Mouse (Mus musculus) skeletal muscle tissue, adult 2 months (tissue): ENCODE measurements around the gene Nap1l4.

ENCODE experiments used
- DNase-seq: peaks from one replicate; pipeline ENCODE4 v3.0.0-alpha.2; 2012; ENCODE audit warnings: low read depth, low spot score

Nap1l4 gene

GRCm38 (mm10) chr7:143519333-143519732, 29.6 kb downstream of the Nap1l4 start:
- DNase-seq: no peak

DNA sequence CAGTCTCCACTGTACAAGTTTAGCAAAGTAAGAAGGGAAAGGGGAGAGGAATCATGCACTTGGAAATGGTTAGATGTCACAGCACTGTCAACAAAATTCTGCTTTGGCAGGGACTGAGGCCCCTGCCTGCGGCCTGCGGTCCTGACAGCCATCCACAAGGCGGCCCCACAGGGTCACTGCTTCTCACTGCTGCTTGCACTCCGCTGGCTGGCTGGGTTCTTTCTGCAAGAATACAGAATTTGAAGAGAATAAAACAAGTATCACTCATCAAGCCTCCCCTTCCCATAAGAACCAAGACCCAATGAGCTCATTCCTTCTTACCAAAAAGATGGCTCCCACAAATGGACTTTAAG, 34.5 kb downstream of the Nap1l4 start:
- no peak for DNase-seq

DNA sequence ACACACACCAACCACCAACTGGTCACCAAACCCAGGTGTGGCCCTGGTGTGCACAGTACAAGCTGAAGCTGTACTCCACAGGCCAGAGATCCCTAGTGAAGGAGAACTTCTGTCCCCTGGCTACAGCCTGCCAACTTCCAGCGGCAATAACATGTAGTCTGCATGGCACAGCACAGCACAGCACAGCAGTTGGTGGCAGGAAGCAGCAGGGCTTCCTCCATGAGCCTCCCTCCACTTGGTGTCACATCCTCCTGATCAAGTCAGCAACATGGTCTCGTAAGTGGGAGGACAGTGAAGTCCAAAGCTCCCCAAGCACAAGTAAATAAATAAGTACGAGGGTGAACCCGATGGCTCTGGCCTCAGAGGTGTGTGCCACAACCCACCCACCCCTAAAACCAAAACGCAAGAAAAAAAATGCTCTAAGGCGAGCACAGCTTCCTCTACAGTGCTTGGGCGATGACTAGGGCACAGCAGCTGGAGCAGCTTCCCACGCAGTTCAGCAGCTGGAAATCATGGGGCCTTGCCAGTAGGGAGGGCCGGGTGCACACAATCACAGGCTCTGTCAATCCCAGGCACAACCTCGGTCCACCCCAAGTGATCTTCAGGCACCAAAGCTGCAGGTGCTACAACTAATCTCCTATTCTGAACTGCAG, 35.0 kb downstream of the Nap1l4 start:
- no peak for DNase-seq

DNA sequence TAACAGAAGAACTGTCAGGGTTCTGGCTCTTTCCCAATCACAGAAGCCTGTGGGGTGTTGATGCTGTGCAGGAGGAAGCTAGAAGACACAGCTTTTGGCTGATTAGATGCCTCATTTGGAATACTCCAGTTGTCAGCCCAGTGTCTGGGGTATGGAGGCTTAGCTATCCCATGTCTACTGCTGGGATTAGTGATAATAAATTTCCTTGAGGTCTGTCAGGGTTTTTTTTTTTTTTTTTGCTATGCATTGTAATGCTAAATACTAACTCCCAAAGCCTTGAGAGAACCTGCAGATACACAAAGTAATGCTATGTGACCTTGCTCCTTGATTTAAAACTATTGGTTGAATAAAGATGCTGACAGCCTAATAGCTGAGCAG, 37.6 kb downstream of the Nap1l4 start:
- DNase-seq: no peak

GRCm38 (mm10) chr7:143510593-143511334, 38.1 kb downstream of the Nap1l4 start:
- no peak for DNase-seq

DNA sequence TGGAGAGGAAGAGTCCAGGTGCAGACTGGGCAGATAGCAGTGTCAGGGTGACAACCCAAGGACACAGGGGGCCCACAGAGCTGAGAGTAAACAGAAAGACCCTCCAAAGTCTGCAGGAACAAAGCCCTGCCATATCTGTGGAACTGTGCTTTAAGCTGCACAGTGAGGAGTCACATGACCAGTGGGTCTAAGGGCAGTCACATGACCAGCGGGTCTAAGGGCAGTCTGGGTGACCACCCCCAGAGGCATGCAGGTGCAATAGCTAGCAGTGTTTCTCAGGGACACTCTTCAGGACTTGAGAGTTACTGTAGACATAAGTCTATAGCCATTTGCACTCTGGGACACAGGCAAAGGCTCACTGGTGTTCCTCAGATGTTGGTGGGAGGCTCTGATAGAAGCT, 39.3 kb downstream of the Nap1l4 start:
- no peak for DNase-seq

- peak; percentile 33 for DNase-seq
Measured at GRCm38 (mm10) chr7:143506675-143507074, 42.2 kb downstream of the Nap1l4 start.

GRCm38 (mm10) chr7:143506271-143506670, 42.6 kb downstream of the Nap1l4 start:
- DNase-seq: no peak

DNA sequence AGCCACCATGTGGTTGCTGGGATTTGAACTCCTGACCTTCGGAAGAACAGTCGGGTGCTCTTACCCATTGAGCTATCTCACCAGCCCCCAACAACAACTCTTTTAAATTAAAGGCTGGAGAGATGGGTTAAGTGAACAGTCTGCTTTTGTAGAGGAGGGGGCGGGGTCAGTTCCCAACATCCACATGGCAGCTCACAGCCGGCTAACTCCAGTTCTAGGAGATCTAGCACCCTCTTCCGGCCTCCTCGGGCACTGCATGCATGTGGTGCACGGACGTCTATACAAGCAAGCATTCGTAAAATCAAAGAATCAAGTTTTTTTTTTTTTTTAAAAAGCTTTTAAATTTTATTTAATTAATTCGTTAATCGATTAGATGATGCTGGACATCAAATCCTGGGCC, 43.1 kb downstream of the Nap1l4 start:
- peak; percentile 27 for DNase-seq

DNA sequence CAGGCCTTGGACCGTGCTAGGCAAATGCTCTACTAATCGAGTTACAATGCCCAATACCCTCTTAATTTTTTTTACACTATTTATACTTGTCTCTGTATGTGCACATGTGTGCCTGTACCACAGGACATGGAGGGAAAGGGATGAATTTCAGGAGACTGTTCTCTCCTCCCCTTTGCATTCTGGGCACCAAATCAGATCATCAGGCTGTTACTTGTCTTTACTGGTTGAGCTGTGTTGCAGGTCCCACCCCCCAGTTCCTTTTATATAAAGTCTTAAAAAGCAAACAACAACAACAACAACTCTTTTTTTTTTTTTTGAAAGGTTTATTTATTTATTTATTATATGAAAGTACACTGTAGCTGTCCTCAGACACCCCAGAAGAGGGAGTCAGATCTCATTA, 43.5 kb downstream of the Nap1l4 start:
- no peak for DNase-seq

DNA sequence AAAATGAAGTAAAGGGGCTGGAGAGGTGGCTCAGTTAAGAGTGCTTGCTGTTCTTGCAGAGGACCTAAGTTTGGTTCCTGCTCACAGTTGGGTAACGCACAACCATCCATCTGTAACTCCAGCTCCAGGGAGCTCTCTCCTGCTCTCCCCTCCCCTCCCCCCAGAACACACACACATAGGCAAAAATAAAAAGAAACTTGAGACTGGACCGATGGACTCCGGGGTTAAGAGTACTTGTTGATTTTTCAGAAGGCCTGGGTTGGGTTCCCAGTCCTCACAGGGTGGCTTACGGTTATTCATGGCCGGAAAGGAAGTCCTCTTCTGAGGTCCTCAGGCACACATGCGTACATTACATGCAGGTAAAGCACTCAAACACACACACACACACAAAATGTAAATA, 45.0 kb downstream of the Nap1l4 start:
- DNase-seq: no peak

DNA sequence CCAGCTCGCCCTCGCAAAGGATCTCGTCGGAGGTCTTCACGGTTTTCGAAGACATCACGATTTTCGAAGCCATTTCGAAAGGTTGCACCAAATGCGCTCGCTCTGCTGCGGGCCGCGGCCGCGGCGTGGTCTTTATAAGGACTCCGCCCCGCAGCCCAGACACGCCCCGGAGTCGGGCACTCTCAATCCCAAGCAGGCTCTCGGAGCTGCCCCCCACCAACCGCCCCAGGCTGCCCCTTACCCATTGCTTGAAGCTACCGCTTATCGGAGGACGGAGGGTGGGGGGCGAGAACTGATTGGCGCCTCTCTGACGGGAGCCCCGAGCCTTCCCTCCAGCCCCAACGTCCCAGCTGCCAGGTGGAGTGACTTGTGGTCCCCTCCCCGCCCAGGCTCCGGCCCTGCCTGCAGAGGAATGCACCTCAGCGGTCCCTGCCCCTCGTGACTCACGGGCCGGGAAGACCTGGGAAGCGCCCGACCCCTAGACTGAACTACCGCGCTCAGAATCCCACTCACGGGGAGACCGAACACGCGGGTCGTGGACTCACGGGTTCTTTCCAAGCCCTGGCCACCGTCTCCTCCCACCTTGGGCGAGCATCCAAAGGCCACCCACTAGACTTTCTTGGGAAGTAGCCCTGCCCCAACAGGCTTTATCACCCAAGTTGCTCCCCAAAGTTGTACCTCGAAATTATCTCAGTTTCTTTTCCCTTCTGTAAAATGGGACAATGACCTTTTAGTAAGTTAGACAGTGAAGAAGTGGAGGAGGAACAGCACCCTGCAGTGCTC, 46.3 kb downstream of the Nap1l4 start, which contains the start of gene Phlda2:
Gene Phlda2, minus strand, starts transcription at position 733 of the 783 bp plus-strand sequence.
- no peak for DNase-seq

DNA sequence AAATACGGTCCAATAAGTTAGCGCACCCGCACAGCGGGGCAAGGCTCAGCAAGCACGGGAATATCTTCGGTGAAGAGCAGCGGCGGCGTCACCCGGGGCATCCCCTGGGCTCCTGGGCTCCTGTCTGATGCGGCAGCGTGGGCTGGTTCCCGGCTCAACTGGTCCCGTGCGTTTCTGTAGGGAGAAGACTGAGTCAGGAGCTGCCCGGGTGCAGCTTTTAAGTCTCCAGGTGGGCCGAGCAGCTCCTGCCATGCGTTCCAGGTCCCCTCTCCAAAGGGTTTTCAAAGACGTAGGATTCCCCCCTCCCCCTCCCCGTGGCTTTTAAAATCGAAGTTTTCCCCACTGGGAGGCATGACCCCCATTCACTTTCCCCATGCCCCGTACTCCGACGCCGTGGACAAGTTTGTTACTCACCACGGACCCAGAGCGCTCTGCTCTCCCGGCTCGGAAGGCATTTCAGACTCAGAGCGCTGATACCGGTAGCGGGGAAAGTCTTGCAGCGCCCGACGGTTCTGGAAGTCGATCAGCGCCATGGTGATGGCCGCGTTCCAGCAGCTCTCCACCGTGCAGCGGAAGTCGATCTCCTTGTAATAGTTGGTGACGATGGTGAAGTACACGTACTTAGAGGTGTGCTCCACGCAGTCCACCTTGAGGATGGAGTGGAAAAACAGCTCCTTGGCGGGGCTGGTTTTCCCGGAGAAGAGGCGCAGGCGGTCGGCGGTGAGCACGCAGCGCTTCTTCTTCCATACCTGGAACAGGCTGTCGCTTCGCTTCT, 47.1 kb downstream of the Nap1l4 start:
- DNase-seq: no peak

- no peak for DNase-seq
Measured at GRCm38 (mm10) chr7:143500912-143501311, 48.0 kb downstream of the Nap1l4 start.

- DNase-seq: no peak
Measured at GRCm38 (mm10) chr7:143498584-143498983, 50.3 kb downstream of the Nap1l4 start.

GRCm38 (mm10) chr7:143495104-143495961, 53.6 kb downstream of the Nap1l4 start:
- no peak for DNase-seq

- DNase-seq: no peak
Measured at GRCm38 (mm10) chr7:143493616-143494126, 55.2 kb downstream of the Nap1l4 start.

- DNase-seq: no peak
Measured at GRCm38 (mm10) chr7:143489735-143490134, 59.2 kb downstream of the Nap1l4 start.

DNA sequence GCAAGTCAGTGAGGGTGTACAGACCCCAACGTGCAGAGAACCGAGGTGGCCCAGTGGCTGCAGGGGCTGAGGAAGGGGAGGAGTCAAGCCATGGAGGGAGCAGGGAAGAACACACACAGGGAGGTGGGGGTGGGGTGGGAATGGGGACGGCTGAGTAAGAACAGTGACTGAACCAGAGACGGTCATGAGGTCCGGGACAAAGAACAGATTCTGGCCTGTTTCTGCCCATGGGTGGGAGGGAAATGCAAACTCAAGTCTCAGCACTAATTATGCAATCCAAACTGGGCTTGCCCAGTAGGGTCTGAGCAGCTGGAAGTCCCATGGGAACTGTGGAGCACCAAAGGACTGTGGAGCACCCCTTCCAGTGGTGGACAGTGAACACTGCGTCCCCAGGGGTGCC, 66.4 kb downstream of the Nap1l4 start:
- DNase-seq: no peak

DNA sequence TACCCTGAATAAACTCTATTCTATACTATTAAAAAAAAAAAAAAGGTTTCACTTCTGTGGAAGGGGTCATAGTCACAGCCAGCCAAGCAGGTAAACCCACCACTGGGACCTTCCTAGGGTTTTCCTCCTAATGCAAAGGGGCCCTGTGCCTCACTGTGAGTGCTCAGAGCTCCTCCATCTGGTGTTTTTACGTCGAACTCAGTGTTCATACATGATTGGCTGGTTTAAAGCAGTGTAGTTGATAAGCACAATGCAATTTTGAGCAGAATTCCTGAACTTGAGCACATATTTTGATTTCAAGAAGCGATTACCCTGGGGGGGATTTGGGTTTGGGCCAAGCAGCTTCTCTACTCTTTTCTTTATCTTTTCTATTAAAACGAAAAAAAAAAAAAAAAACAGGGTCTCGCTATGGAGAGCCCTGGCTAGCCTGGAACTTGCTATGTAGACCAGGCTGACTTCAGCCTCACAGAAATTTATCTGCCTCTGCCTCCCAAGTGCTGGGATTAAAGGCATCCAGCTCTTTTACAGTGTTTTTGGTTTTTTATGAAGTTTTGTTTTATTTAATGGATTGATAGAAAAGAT, 67.0 kb downstream of the Nap1l4 start:
- no peak for DNase-seq
